In genomic region chr11:110357756-110358551, GRCm38 (mm10) we compare ENCODE assay signal across 9 mouse cellular contexts. TPM values are rescaled to one million over a fixed set of nuclear protein-coding genes. Genes with fewer than 3 reads are reported as not detected.
DNase-seq lines count a peak whose midpoint lies in the region; ATAC-seq and TF ChIP-seq lines count a peak whose summit lies in the region.
"Had no signal": no experiment of that assay in that cellular context is flagged by ENCODE, and none has a peak within 500 bp of the region (broad histone marks: within the 10 kb centered on the region; RNA-seq: fewer than 3 reads in every experiment).

No protein-coding gene starts in this region.

- no peaks in the 10 kb centered on the region for H3K27me3 ChIP-seq in hindbrain, embryonic 11.5 days (ENCODE audit: control insufficient read depth, insufficient read depth, low read length)
- no peaks in the 10 kb centered on the region for H3K27me3 ChIP-seq in hindbrain, embryonic 13.5 days
- H3K27me3 ChIP-seq in E14TG2a.4 (ENCODE audit: insufficient read depth, low read length), result peaks cover 3% of the 10 kb centered on the region; the same call in 1 of the 2 replicates
- H3K27me3 ChIP-seq: liver, embryonic 13.5 days had no signal

- no peak overlapping the region for H3K4me3 ChIP-seq in hindbrain, embryonic 11.5 days (ENCODE audit: low read depth, low read length)
- H3K4me3 ChIP-seq in hindbrain, embryonic 13.5 days, result no peak overlapping the region
- no peak overlapping the region for H3K4me3 ChIP-seq in E14TG2a.4 (replicated peaks; ENCODE audit: low read length)
- H3K4me3 ChIP-seq: liver, embryonic 13.5 days had no signal

- no peak for ATAC-seq in hindbrain, embryonic 11.5 days (ENCODE audit: low FRiP score)
- no peak for ATAC-seq in hindbrain, embryonic 13.5 days (ENCODE audit: low FRiP score)
- ATAC-seq in granulocyte monocyte progenitor cell, adult 5-6 weeks (replicated peaks; ENCODE audit: poor library complexity, severe bottlenecking), result peak; percentile 86

- peak; percentile 78 for TF ChIP-seq CTCF in E14TG2a.4 (conservative IDR thresholded peaks at IDR 0.05; ENCODE audit: low read length)

- DNase-seq in hindbrain, embryonic 11.5 days (ENCODE audit: low spot score), result peak; percentile 51
- peak; percentile 36 for DNase-seq in adrenal gland, postnatal 14 days
- DNase-seq in left cerebral cortex, postnatal 36 days (ENCODE audit: low spot score in 2 of 2), result peak; percentile 23 to 50
- DNase-seq in right cerebral cortex, postnatal 25 days, result peak; percentile 50
- DNase-seq in testis, postnatal 10 days (ENCODE audit: low spot score), result no peak
- DNase-seq: liver, embryonic 13.5 days had no signal

- H3K4me2 ChIP-seq in hindbrain, embryonic 11.5 days (replicated peaks; ENCODE audit: low read depth, low read length), result no peak overlapping the region
- H3K4me2 ChIP-seq in hindbrain, embryonic 13.5 days, result no peak overlapping the region
- H3K4me2 ChIP-seq: liver, embryonic 13.5 days had no signal

- no peaks in the 10 kb centered on the region for H3K4me1 ChIP-seq in hindbrain, embryonic 11.5 days (replicated peaks; ENCODE audit: control insufficient read depth, insufficient read depth, low read length)
- no peaks in the 10 kb centered on the region for H3K4me1 ChIP-seq in hindbrain, embryonic 13.5 days (replicated peaks)
- peaks cover 19% of the 10 kb centered on the region for H3K4me1 ChIP-seq in E14TG2a.4 (replicated peaks; ENCODE audit: low read depth, low read length)
- H3K4me1 ChIP-seq: liver, embryonic 13.5 days had no signal

- no peak overlapping the region for H3K9ac ChIP-seq in hindbrain, embryonic 11.5 days (ENCODE audit: low read depth, low read length)
- no peak overlapping the region for H3K9ac ChIP-seq in hindbrain, embryonic 13.5 days
- H3K9ac ChIP-seq: liver, embryonic 13.5 days had no signal

- no peak overlapping the region for H3K27ac ChIP-seq in hindbrain, embryonic 11.5 days (ENCODE audit: low read depth, low read length)
- no peak overlapping the region for H3K27ac ChIP-seq in hindbrain, embryonic 13.5 days
- H3K27ac ChIP-seq: liver, embryonic 13.5 days had no signal

- intact Hi-C loops in left cerebral cortex, postnatal 36 days (cut with DNase I), result loop anchor here (10.0 kb wide), 1 partner anchor 1167 kb away; no protein-coding TSS in a partner anchor

- WGBS in hindbrain, embryonic 11.5 days, result 77% methylated on average over 16 of the region's 16 CpGs
- WGBS in hindbrain, embryonic 13.5 days, result 77% methylated on average over 16 of the region's 16 CpGs

- no peaks in the 10 kb centered on the region for H3K36me3 ChIP-seq in hindbrain, embryonic 11.5 days (ENCODE audit: control insufficient read depth, insufficient read depth, low read length)
- no peaks in the 10 kb centered on the region for H3K36me3 ChIP-seq in hindbrain, embryonic 13.5 days
- H3K36me3 ChIP-seq in E14TG2a.4 (ENCODE audit: insufficient read depth, low read length), result no peaks in the 10 kb centered on the region
- H3K36me3 ChIP-seq: liver, embryonic 13.5 days had no signal

- H3K9me3 ChIP-seq in hindbrain, embryonic 11.5 days (ENCODE audit: control insufficient read depth, low read length), result no peaks in the 10 kb centered on the region
- H3K9me3 ChIP-seq in hindbrain, embryonic 13.5 days, result peaks cover 3% of the 10 kb centered on the region; the same call in 1 of the 2 replicates
- H3K9me3 ChIP-seq in E14TG2a.4 (ENCODE audit: low read length), result no peaks in the 10 kb centered on the region
- H3K9me3 ChIP-seq: liver, embryonic 13.5 days had no signal

RNA-seq across cellular contexts. Expression of gene Abca5, which starts 20.4 kb away (rescaled TPM):
- polyA plus RNA-seq in hindbrain, embryonic 11.5 days (2014; fragmentation: Nextera tagmentation; extraction: Ambion mirVana), result 4.3 and 6.5 TPM in 2 replicates
- polyA plus RNA-seq in hindbrain, embryonic 13.5 days (2015; fragmentation: Nextera tagmentation; extraction: Ambion mirVana), result 8.7 TPM in 2 replicates
- total RNA-seq in adrenal gland, postnatal 14 days (2021), result 8.7 and 10.9 TPM in 2 replicates
- total RNA-seq in granulocyte monocyte progenitor cell, adult 5-6 weeks (2014; fragmentation: Nextera tagmentation), result not detected in 2 replicates
- total RNA-seq in granulocyte monocyte progenitor cell, adult 5-6 weeks (2017), result 0.41 TPM in 1 of 2 replicates, not detected in the other
- 10 to 100 TPM; 40.7 to 47.3 TPM for total RNA-seq in left cerebral cortex, postnatal 36 days (2021)

RNA-seq across cellular contexts. Expression of gene Map2k6, which starts 41.0 kb away (rescaled TPM):
- polyA plus RNA-seq in hindbrain, embryonic 11.5 days (2014; fragmentation: Nextera tagmentation; extraction: Ambion mirVana), result 34.7 and 37.6 TPM in 2 replicates
- 26.6 and 33.6 TPM in 2 replicates for polyA plus RNA-seq in hindbrain, embryonic 13.5 days (2015; fragmentation: Nextera tagmentation; extraction: Ambion mirVana)
- 5.9 and 6.9 TPM in 2 replicates for total RNA-seq in adrenal gland, postnatal 14 days (2021)
- total RNA-seq in granulocyte monocyte progenitor cell, adult 5-6 weeks (2014; fragmentation: Nextera tagmentation), result 10.1 and 12.9 TPM in 2 replicates
- 18.8 and 20.9 TPM in 2 replicates for total RNA-seq in granulocyte monocyte progenitor cell, adult 5-6 weeks (2017)
- 10 to 100 TPM; 24.7 to 31.1 TPM for total RNA-seq in left cerebral cortex, postnatal 36 days (2021)
